Mouse (Mus musculus): ENCODE data around the gene Rhod.

GRCm38 (mm10) chr19:4434999-4435398 is 4.2 kb downstream of the Rhod start:
- TF ChIP-seq POLR2A (IDR thresholded peaks at IDR 0.05; ENCODE audit: low read depth, low read length) (no peak), CTCF (IDR thresholded peaks at IDR 0.05; ENCODE audit: extremely low read depth, insufficient read depth, insufficient read length, insufficient replicate concordance) (no peak)

Data from spleen, adult 2 months (tissue).